Mouse (Mus musculus): ENCODE results near the gene Fibcd1.

GRCm38 (mm10) chr2:31769115-31769514, 76.7 kb downstream of the Fibcd1 start:
- TF ChIP-seq POLR2A (IDR thresholded peaks at IDR 0.05; ENCODE audit: control insufficient read depth, extremely low read depth, insufficient read depth, low read length, poor library complexity) (no peak), CTCF (IDR thresholded peaks at IDR 0.05; ENCODE audit: borderline replicate concordance, control insufficient read depth, extremely low read depth, insufficient read depth, low read length, poor library complexity) (no peak)
